Mouse (Mus musculus): ENCODE measurements around the gene Dtx3l. TPM values are rescaled to one million over a fixed set of nuclear protein-coding genes. Genes with fewer than 3 reads are reported as not detected.
"Not testable (repeated sequence)": the region's sequence is repeated elsewhere in the genome, so short reads cannot be mapped to it uniquely, and the experiment has no call there.

Gene Dtx3l
- polyA plus RNA-seq (2015; fragmentation: Nextera tagmentation; extraction: Ambion mirVana), result 1.5 and 1.8 TPM in 2 replicates

DNA sequence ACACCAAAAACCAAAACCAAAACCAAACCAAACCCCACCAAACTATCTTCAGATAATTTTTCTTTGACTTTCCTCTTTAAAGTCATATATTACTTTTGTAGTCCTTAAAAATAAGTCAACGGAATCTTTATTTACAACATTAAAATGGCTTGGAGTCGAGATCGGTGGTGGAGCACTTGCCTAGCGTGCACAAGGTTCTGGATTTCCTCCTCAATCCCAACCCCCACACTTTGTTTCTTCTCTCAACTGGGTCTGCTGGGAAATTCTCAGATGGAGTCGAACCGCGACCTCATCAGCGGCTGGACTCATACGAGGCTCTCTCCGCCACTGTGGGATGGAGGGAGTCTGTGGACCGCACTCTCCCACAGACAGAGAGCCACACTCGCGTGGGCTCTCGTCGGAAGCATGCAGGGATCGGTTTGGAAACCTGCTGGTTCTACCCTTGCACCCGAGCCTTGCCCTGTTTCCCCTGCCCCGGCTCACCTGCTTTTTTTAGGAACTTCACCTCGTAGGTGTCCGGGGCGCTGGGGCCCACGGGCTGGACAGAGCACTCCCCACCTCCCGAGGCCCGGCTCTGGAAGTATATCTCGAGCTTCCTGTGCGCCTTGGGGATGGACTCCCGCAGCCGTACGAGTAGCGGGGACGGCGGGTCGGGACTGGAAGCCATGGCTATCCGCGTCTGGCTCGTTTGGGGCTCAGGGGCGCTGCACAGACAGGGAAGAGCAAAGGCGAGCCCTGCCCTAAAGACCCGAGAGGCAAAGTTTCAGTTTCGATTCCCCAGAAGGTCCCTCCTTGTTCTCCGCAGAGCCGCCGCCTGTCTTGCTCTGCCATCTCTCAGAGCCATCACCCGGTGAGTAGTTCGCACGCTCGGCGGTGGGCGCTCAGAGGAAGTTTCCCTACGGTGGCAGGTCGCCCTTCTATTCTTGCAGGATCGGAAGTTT is at the start of gene Dtx3l, which contains the start of gene Parp9:
TSS of gene Dtx3l (minus strand) at position 941 of the 941 bp plus-strand sequence.
TSS of gene Parp9 (plus strand) at position 260 of the 941 bp plus-strand sequence.
- Histone ChIP-seq H3K36me3 (replicated peaks) (no peaks in the 10 kb centered on the region), H3K27me3 (replicated peaks) (peaks cover 13% of the 10 kb centered on the region), H3K4me2 (peak within 1 kb of the TSS; percentile 83), H3K27ac (no peak within 1 kb of the TSS), H3K4me1 (peaks cover 15% of the 10 kb centered on the region), H3K9ac (peak within 1 kb of the TSS; percentile 37), H3K9me3 (no peaks in the 10 kb centered on the region), H3K4me3 (peak within 1 kb of the TSS; percentile 44)
- no peak for ATAC-seq (replicated peaks)
- WGBS, result 2% methylated on average over 52 of the region's 52 CpGs

DNA sequence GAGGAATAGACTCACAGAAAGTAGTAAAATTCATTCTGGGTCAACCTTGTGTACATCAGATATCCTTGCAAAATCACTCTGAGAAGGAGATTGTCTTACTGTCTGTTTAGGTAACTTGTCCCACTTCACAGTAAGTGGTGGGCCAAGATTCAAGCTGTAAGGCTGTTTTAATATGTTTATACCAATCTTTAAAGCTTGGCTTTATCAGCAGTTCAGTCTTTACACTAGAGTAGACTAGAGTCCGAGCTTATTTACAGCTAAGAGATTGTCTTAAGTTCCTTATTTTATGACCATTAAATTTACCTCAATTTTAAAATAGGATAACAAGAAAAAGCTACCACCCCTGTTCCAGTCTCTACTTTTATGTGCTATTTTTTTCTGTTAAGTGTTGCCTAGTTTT is 49.0 kb upstream of the Dtx3l start:
- Histone ChIP-seq H3K36me3 (replicated peaks) (no peaks in the 10 kb centered on the region), H3K9me3 (no peaks in the 10 kb centered on the region), H3K4me1 (peaks cover 19% of the 10 kb centered on the region), H3K4me2 (no peak overlapping the region), H3K9ac (no peak overlapping the region), H3K4me3 (no peak overlapping the region), H3K27me3 (replicated peaks) (no peaks in the 10 kb centered on the region), H3K27ac (no peak overlapping the region)
- no peak for ATAC-seq (replicated peaks)
- 89% methylated on average over 1 of the region's 1 CpGs for WGBS

DNA sequence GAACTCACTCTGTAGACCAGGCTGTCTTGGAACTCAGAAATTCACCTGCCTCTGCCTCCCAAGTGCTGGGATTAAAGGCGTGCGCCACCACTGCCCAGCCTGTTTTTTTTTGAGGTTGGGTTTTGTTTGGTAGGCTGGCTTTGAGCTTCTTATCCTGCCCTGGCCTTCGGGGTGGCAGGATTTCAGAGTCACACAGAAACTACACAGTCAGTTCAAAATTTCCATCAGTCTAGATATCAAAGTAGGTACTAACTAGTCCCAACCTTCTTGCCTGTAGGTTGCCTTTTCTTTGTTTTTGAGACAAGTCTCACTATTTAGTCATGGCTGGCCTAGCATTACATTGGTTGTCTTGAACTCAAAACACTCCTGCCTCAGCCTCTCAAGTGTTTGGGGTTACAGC is 45.5 kb upstream of the Dtx3l start:
- Histone ChIP-seq H3K4me3 (peak overlapping the region; percentile 77), H3K27me3 (replicated peaks) (0 out of 2 replicates have a peak, but pooled peaks cover 3% of the 10 kb centered on the region), H3K27ac (0 out of 2 replicates have a peak overlapping the region, but pooled peaks have one; percentile 97), H3K36me3 (replicated peaks) (no peaks in the 10 kb centered on the region), H3K4me2 (peak overlapping the region; percentile 62), H3K9me3 (peaks cover 3% of the 10 kb centered on the region; the same call in 1 of the 2 replicates), H3K9ac (no peak overlapping the region), H3K4me1 (peaks cover 24% of the 10 kb centered on the region)
- WGBS, result 65% methylated on average over 3 of the region's 3 CpGs
- no peak for ATAC-seq (replicated peaks)

DNA sequence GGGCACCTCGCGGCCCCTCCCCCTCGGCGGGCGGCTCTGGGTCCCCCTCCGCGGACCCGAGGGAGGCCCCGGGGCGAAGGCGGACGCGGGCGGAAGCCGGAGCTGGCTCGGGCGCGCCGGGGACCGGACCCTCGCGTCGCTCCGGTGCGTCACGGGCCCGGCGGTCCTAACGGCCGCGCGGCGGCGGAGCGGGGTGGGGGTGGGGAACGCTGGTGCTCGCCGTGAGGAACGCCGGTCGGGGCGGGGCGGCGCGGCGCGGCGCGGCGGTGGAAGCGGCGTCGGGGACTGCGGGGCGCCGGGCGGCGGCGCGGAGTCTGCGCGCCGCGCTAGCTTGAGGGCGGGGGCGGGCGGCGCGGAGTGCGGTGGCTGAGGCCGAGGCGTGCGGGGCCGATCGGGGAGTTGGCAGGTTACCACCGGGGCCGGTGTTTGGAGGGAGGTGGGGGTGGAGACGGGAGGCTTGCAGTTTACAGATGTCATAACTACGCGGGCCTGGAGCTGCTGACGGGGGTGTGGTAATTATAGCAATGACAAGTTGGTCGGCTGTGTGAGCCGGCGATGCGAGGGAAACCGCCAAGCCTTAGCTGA is 44.7 kb upstream of the Dtx3l start:
- H3K27me3 ChIP-seq (replicated peaks), result 0 out of 2 replicates have a peak, but pooled peaks cover 3% of the 10 kb centered on the region
- H3K9me3 ChIP-seq, result peaks cover 3% of the 10 kb centered on the region; the same call in 1 of the 2 replicates
- H3K9ac ChIP-seq, result peak overlapping the region; percentile 83
- ATAC-seq (replicated peaks), result peak; percentile 84
- peak overlapping the region; percentile 97 for H3K27ac ChIP-seq
- H3K36me3 ChIP-seq (replicated peaks), result no peaks in the 10 kb centered on the region
- under 1% methylated on average over 81 of the region's 86 CpGs for WGBS
- peaks cover 24% of the 10 kb centered on the region for H3K4me1 ChIP-seq
- H3K4me3 ChIP-seq, result peak overlapping the region; percentile 77
- peak overlapping the region; percentile 62 for H3K4me2 ChIP-seq

DNA sequence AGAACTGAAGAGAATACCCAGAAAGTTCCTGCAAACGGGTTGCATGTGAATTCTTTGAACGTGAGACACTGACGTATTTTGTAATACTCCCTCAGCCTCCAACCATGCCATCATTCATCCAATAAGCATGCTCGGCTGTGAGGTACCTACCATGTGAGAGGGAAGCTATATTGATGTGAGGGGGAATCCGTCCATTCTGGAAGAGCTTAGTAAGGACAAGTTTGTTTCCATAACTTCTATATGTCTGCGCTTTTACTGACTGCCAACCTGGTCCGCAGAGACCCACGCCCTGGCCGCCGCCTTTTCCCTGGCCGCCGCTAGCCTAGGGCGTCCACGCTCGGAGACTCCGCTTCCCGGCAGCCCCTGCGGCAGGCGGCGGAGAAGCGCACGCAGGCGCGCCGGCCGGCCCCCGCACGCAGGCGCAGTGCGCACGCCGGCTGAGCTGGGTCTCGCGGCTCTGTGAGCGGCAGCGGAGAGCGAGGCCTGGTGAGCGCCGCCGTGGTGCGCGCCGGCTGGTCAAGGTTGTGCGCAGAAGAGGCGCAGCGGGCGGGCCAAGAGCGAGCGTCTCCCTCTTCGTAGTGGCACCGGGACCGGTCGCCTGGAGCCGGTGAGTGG is 44.1 kb upstream of the Dtx3l start:
- Histone ChIP-seq H3K9ac (peak overlapping the region; percentile 83), H3K4me2 (peak overlapping the region; percentile 62), H3K4me1 (peaks cover 24% of the 10 kb centered on the region), H3K9me3 (peaks cover 3% of the 10 kb centered on the region; the same call in 1 of the 2 replicates), H3K27me3 (replicated peaks) (0 out of 2 replicates have a peak, but pooled peaks cover 3% of the 10 kb centered on the region), H3K27ac (peak overlapping the region; percentile 97), H3K4me3 (peak overlapping the region; percentile 77), H3K36me3 (replicated peaks) (no peaks in the 10 kb centered on the region)
- under 1% methylated on average over 54 of the region's 54 CpGs for WGBS
- peak; percentile 96 for ATAC-seq (replicated peaks)

DNA sequence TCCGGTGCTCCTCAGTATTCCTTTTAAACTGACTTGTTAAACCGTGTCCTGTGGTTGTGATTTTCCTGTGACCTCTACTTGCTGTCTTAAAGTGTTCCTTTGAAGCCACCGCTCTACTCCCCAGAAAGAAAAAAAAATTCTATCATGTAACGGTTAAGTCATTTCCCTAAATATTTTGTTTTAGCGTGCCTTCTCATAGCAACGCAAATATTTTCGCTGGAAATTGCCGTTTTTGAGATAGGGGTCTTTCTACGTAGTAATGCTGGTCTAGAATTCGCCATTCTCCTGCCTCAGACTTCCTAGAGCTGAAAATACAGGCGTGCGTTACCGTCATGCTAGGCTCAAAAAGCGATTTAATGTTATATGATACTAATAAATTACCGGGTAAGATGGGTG is 43.6 kb upstream of the Dtx3l start:
- peak overlapping the region; percentile 77 for H3K4me3 ChIP-seq
- H3K27me3 ChIP-seq (replicated peaks), result 0 out of 2 replicates have a peak, but pooled peaks cover 3% of the 10 kb centered on the region
- H3K36me3 ChIP-seq (replicated peaks), result no peaks in the 10 kb centered on the region
- H3K9me3 ChIP-seq, result peaks cover 3% of the 10 kb centered on the region; the same call in 1 of the 2 replicates
- 4% methylated on average over 15 of the region's 15 CpGs for WGBS
- peak; percentile 20 for ATAC-seq (replicated peaks)
- H3K4me1 ChIP-seq, result peaks cover 20% of the 10 kb centered on the region
- peak overlapping the region; percentile 62 for H3K4me2 ChIP-seq
- H3K9ac ChIP-seq, result peak overlapping the region; percentile 83
- H3K27ac ChIP-seq, result peak overlapping the region; percentile 97

DNA sequence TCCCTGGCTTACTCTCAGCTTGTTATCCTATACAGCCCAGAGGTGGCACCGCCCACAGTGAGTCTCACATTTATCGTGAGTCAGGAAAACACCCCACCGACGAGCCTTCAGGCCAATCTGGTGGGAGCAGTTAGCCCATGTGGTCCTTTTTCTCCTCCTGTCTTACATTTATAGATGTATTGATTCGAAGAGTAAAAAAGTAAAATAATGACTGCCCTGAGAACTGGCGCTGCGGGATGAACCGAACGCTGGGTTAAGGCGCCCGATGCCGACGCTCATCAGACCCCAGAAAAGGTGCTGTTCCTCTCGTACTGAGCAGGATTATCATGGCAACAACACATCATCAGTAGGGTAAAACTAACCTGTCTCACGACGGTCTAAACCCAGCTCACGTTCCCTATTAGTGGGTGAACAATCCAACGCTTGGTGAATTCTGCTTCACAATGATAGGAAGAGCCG is 42.4 kb upstream of the Dtx3l start:
- Histone ChIP-seq H3K9ac (no peak overlapping the region), H3K27me3 (replicated peaks) (0 out of 2 replicates have a peak, but pooled peaks cover 3% of the 10 kb centered on the region), H3K9me3 (peaks cover 3% of the 10 kb centered on the region; the same call in 1 of the 2 replicates), H3K36me3 (replicated peaks) (no peaks in the 10 kb centered on the region), H3K4me3 (no peak overlapping the region), H3K4me1 (peaks cover 16% of the 10 kb centered on the region), H3K27ac (no peak overlapping the region), H3K4me2 (no peak overlapping the region)
- 48% methylated on average over 19 of the region's 19 CpGs for WGBS
- peak; percentile 30; the same call in 1 of the 2 replicates for ATAC-seq (replicated peaks)

DNA sequence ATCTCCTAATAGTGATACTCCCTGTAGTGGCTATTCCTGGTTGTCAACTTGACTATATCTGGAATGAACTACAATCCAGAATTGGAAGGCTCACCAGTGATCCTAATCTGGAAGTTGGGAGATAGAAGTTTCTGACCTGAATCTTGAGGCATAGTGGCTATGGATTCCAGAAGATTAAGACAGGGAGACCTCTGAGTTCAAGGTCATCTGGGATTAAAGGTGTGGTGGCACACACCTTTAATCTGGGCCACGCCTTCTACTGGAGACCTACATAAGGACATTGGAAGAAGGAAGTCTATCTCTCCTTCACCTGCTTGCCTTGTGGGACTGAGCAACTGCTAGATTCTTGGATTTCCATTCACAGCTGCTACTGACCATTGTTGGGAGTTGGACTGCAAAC is 39.5 kb upstream of the Dtx3l start, which contains the start of gene Kpna1:
TSS of gene Kpna1 (plus strand) at position 301 of the 400 bp plus-strand sequence.
- not testable (repeated sequence) for H3K27me3 ChIP-seq (replicated peaks); H3K9ac ChIP-seq; H3K4me2 ChIP-seq; H3K4me1 ChIP-seq; H3K9me3 ChIP-seq; ATAC-seq (replicated peaks); H3K27ac ChIP-seq; H3K36me3 ChIP-seq (replicated peaks); H3K4me3 ChIP-seq
- WGBS, result 93% methylated on average over 1 of the region's 1 CpGs

DNA sequence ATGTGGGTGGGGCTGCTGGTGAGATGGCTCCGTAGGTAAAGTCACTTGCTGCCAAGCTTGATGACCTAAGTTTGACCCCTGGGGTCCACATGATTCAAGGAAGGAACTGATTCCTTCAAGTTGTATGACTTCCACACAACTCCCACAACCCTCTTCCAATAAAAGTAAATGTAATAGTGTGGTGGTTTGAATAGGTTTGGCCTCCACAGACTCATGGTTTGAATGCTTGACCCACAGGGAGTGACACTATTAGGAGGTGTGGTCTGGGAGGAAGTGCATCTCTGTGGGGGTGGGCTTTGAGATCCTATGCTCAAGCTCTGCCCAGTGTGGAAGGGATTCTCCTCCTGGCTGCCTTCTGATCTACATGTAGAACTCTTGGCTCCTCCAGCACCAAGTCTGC is 35.1 kb upstream of the Dtx3l start:
- Histone ChIP-seq H3K4me1 (no peaks in the 10 kb centered on the region), H3K9me3 (no peaks in the 10 kb centered on the region), H3K4me2 (no peak overlapping the region), H3K27ac (no peak overlapping the region), H3K9ac (no peak overlapping the region), H3K27me3 (replicated peaks) (no peaks in the 10 kb centered on the region), H3K36me3 (replicated peaks) (no peaks in the 10 kb centered on the region), H3K4me3 (no peak overlapping the region)
- 47% methylated on average over 1 of the region's 1 CpGs for WGBS
- ATAC-seq (replicated peaks), result no peak

DNA sequence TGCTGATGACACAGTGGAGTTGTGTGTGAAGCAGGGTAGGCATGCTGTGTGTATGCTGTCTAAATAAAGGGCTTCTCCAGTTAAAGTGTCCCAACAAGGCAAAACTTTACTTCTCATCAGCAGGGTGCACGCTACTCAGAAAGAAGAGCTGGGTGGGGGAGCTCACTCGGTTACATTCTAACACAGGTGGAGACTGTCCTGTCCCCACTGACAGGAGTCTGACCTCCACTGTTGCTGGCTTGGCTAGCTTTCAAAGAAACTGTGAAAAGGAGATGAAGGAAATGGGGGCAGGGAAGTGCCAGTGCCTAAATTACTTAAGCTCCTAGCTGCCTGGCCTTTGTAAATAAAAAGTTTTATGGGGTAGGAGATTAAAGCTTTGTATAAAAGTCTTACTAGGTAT is 29.2 kb upstream of the Dtx3l start:
- H3K27me3 ChIP-seq (replicated peaks), result no peaks in the 10 kb centered on the region
- no peaks in the 10 kb centered on the region for H3K9me3 ChIP-seq
- no peak overlapping the region for H3K4me2 ChIP-seq
- no peak overlapping the region for H3K27ac ChIP-seq
- ATAC-seq (replicated peaks), result no peak
- WGBS, result 59% methylated on average over 2 of the region's 2 CpGs
- H3K9ac ChIP-seq, result no peak overlapping the region
- H3K36me3 ChIP-seq (replicated peaks), result no peaks in the 10 kb centered on the region
- no peak overlapping the region for H3K4me3 ChIP-seq
- H3K4me1 ChIP-seq, result no peaks in the 10 kb centered on the region

DNA sequence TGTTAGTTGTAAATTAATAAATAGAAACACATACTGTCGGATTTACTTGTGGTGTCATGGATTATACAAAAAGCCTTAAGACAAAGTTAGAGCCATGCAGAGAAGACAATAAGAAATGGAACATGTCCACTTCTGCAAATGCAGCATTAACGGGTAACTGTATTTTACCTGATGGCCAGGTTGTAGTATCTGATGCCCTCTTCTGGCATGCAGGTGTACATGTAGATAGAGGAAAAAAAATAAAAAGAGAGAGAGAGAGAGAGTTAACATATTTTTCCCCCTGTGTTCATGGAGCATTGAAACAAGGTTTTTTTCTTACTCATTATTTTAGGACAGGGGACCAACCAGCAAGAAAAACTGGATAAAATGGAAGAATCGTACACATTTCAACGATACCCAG is 28.4 kb upstream of the Dtx3l start:
- Histone ChIP-seq H3K4me2 (no peak overlapping the region), H3K4me1 (no peaks in the 10 kb centered on the region), H3K9me3 (no peaks in the 10 kb centered on the region), H3K27ac (no peak overlapping the region), H3K27me3 (replicated peaks) (no peaks in the 10 kb centered on the region), H3K36me3 (replicated peaks) (no peaks in the 10 kb centered on the region), H3K4me3 (no peak overlapping the region), H3K9ac (no peak overlapping the region)
- no peak for ATAC-seq (replicated peaks)
- WGBS, result 92% methylated on average over 4 of the region's 4 CpGs
